Mouse (Mus musculus) 3T3-L1 (cell line): ENCODE measurements at regions not wholly inside any gene's neighbourhood (a gene's known extent, or its start where the extent isn't known, plus 50 kb on each side); places are given as distances from the start of the nearest gene placed in this dataset.
"Not testable (repeated sequence)": the region's sequence is repeated elsewhere in the genome, so short reads cannot be mapped to it uniquely, and the experiment has no call there.

ENCODE experiments used
- DNase-seq: peaks from one replicate; pipeline ENCODE4 v3.0.0-alpha.2; 2015; ENCODE audit warnings: low read depth, low spot score

DNA sequence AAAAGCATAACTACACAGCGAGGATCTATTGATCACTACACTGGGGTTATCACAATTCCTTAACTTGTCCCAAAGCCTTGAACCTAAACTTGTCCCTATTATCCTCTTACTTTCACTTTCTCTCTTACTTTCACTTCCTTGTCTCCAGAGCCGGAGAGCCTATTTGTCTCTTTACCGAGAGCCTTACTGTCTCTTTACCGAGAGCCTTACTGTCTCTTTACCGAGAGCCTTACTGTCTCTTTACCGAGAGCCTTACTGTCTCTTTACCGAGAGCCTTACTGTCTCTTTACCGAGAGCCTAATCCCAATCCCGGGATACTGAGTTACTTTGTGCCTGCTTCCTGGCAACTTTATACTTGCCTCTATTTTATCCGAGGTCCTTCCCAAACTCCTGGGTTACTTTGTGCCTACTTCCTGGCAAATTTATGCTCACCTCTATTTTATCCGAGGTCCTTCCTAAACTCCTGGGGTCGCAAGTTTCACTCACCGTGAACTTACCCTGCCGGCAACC lies 335.3 kb upstream of the Ccng1 start:
- not testable (repeated sequence) for DNase-seq

DNA sequence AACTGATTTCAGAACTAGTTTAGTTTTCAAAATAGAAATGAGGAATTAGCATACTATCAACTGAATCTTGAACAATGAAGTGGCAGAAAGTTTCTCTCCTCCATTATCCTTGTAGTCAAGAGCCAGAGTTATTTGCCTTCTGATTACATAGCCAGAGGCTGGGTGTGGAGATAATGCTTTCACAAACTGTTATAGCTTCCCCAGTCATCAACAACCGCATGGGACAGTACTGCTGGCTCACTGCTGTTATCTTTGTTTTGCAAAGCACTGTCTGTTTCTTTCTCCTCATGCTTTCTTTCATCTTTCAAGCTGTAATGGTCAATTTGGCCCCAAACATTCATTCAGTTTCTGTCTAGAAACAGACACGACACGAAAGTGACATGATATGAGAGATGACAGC lies 308.5 kb upstream of the Ccng1 start:
- DNase-seq = no peak

DNA sequence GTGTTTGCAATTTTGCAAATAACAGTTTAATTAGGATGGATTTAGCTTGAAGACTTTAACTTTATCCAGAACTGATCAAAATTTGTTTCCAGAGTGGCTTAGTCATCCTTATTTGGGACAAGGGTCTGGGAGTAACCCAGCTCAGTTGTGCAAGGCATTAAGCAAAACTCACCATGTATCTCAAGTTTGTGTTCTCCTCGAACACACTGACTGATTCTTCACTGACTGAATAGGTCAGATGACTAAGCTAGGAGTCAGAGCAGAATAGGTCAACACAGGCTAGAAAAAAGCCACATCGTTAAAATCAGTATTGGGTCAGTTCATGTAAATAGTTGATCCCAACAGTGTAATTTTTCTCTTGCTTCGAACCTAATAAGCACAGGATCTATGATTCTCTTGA lies 302.7 kb upstream of the Ccng1 start:
- DNase-seq = no peak

DNA sequence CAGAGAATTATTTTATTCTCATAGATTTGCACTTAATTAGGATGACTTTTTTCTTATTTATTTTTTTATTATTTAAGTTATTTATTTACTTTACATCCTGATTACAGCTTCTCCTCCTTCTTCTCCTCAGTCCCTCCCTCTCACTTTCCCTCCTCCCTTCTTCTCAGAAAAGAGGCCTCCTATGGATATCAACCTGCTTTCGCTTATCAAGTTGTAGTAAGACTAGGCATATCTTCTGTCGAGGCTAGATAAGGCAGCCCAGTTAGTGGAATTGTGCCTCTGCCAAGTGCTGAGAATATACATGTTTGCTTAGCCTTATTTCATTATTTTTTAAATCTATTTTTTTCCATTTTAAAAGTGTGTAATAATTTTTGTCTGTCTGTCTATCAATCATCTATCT lies 274.9 kb upstream of the Ccng1 start:
- DNase-seq = no peak

DNA sequence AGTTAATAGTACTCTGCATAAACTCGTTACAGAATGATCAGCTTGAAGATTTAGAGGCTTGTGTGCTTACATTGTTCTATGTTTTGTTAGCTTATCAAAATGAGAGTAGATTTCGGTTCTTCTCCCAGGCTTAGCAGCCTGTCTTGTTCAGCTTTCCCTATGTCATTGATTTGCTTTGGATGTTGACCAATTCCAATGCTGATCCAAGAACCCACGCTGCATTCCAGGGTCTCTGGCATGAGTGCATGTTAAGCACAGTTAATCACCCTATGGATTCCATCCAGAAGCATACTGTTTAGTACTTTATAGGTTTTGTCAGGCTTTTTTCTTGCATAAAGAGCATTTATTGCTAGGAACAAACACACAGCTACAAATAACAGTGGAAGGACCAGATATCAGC lies 255.0 kb upstream of the Ccng1 start:
- no peak for DNase-seq

DNA sequence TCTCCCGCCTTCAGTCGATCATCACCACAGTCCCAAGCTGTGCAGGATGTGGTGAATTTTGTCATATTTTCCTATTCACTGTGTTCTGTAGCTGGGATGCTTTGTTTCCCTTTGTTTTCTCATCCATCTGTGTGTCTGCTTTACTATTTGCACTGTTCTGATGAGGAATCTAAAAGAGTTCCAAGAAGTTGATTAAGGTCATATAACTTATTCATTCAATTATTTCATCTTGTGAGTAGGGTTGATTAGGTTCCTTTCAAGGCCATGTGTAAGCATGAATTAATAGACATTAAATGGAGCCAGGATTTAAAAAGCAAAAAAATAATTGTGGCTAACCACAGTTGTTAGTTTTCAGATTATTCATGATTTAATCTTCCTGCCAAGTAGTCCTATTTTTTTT lies 217.7 kb upstream of the Ccng1 start:
- DNase-seq = no peak

DNA sequence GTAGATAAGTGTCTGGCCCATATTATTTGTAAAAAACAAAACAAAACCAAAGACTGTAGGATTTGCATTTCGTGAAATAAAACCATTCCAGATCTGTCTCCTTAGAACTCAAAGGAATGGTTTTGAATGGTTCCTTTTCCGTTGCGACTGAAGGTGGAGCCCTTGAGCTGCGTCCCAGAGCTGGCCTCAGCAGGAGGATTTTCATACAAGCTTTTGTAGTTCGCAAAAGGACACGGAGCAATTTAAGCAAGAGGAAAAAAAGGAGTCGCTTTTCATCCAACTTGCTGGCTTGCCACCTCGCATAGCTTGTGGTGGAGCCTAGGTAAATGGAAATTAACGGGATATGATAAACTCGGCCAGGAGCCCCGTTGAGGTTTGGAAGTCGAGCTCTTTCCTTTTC lies 172.1 kb upstream of the Ccng1 start:
- peak; percentile 70 for DNase-seq

DNA sequence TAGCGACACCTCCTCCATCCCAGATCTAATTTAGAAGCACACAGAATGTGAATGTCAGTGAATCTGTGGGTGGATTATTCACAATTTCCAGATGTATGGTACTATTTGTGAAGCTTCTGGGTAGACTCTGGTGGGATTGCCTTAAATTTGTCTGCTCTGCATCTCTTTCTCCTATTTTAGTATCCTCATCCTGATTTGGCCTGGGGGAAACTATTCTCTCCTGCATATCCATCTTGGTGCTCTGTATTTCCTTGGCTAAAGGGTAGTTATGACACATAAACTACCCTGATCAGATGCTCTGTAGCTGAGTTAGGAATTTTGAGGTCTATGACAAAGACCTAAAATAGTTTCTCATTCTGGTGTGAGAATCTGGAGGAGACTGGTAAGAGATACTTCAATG lies 136.4 kb upstream of the Ccng1 start:
- no peak for DNase-seq

DNA sequence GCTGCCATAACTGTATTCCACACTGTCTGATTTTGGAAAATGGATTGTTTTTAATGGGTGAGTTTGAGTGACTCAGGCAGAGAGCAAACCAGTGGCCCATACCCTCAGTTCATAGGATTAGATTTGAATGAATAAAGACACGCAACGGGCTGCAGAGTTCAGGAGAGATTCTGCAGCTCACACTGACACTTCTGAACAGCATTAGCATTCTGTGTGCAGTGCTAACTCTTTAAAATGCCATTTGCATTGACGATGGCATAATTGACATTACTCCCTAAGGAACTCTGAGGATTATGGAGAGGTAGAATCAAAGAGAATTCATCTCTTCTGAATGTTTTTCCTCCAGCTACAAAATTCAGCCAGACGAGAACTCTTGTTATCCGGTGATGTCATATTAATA lies 129.4 kb upstream of the Ccng1 start:
- DNase-seq = no peak

DNA sequence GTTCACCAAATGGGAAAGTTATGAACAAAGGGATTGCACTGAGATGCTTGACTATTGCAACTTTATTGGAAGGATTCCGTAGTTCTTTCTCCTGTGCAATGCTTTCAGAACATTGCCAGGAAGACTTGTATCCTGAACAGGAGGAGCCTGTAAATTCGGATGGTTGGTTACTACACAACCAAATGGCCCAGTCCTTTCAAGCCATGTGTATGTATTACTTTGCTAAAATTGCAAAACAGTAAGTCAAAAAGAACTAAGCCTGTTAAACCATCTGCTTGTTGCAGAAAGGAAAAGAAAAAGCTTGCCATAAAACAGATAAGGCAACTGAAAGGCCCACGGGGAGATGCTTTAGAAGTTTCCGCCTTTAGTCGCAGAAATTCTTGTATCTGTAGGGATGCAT lies 124.5 kb upstream of the Ccng1 start:
- DNase-seq = no peak

DNA sequence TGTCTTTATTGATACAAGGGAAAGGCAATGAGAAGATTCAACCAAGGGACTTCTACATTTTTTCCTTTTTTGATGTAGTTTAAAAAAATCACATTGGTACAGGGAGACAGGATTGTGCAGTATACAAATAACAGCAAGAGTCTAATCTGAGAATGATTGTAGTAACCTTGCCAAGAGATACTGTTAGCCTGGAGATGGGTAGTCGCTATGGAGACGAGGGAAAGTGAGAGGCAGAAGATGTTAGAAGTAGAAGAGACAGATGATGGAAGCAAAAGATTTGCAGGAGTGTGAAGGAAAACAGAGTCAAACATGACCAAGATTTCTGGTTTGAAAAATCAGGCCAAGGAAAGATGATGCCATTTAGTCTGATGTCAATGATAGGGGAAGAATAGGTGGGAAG lies 117.9 kb upstream of the Ccng1 start:
- no peak for DNase-seq

DNA sequence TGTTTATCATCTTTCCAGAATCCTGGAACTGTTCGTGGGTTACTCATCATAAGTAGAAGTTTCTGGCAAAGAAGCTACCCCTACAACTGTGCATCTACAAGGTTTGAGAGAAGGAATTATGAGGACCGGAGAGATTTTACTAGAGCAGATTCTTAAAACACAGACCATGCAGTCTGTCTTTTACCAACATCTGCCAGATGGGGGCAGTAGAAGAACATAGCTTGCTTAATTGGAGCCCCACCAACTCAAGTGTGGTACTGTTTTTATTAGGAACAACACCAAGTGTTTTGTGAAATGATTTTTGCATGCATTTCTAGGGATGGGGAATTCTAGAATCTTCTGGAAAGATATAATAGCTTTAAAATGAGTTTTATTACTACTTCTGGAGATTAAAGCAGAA lies 110.6 kb upstream of the Ccng1 start:
- DNase-seq = peak; percentile 68

DNA sequence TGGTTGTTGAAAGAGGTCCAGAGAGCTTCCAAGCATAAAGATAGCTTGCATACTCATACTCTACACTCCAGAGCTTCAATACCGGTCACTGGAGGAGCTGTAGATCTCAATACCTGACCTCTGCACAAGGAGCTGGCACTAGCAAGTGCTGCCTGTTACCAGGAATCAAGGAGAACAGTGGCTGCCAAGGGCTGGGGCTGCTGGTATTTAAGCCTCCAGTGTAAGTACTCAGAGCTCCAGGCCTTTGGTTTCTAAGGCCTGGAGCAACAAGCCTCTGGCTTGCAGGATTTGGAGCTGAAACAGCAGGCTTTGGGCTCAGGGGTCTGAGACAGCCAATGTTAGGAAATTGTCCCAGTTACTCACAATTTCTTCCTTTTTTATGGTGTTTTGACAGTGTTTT lies 96.2 kb upstream of the Ccng1 start:
- no peak for DNase-seq

DNA sequence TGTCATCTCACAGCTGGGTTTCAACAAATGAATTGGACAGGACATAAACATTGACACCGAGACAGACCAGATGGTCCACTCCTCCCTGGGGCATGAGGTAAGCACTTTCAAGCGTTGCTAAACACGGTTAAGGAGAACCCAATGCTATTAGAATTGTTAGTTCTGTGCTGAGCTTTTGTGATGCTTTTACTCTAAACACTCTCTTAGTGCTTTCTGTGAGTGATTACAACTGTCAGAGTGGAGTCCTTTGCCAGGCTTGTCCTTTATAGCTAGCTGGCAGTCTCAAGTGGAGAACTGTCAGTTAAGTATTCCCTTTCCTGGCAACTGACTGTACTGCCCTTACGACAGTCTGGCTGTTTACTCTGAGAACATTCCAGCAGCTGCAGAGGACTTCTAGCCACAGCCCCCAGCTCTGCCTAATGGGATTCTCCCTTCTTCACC lies 95.6 kb upstream of the Ccng1 start:
- DNase-seq = no peak

DNA sequence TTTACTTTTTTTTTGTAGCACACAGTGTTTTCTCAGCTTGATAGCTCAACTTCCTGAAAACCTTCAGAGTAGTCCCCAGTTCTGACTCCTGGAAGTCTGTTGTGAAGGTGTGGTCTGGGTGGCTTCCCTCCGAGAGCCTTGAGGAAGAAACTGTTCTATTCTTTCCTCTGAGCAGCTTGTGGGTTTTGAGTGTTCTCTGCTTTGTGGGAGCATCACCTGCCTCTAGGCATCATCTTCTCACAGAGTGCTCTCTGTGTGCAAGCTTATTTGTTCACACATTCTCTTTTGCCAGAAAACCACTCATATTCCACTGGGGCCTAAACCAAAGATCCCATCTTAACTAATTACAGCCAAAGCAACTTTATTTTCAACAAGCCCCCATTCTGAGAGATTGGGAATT lies 91.5 kb upstream of the Ccng1 start:
- no peak for DNase-seq

DNA sequence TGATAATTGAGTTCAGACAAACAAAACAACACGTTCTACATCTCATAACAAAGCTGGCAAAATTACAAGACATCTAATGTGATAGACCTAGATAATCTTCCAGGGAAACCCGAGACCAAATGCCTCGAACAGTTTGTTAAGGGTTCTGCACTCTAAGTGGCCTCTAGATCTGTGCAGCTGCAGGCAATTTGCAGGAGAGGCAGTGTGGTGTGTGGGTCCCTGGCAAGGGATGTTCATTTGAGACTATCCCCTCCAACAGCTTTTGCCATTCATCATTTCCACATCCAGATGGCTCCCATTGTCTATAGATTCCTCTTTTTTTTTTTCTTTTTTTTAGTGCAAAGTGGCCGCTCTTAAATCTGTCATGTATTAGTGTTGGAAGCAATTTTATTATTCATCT lies 80.3 kb upstream of the Ccng1 start:
- no peak for DNase-seq
